In genomic region chr17:35635699-35636111, GRCm38 (mm10) we compare ENCODE assay signal across 7 mouse cellular contexts. TPM values are rescaled to one million over a fixed set of nuclear protein-coding genes. Genes with fewer than 3 reads are reported as not detected.
DNase-seq lines count a peak whose midpoint lies in the region; ATAC-seq lines count a peak whose summit lies in the region.

No protein-coding gene starts in this region.

- peak; percentile 84 for DNase-seq in R1 (ENCODE audit: low read depth, low spot score)
- peak; percentile 88 for DNase-seq in cerebellum, adult 9-10 months
- peak; percentile 56 to 89 for DNase-seq in frontal cortex, adult 2 months (ENCODE audit: extremely low spot score in 1 of 2, low spot score in 1 of 2)
- DNase-seq in hindbrain, embryonic 14.5 days (ENCODE audit: low spot score), result peak; percentile 82
- DNase-seq in layer of hippocampus, postnatal 36 days, result peak; percentile 62 to 78
- DNase-seq in lung, postnatal 25 days (ENCODE audit: low spot score), result peak; percentile 75
- DNase-seq in right cerebral cortex, adult 18-20 months, result peak; percentile 85

- no peaks in the 10 kb centered on the region for H3K9me3 ChIP-seq in hindbrain, embryonic 14.5 days (ENCODE audit: control insufficient read depth, low read length)

- WGBS in hindbrain, embryonic 14.5 days, result under 1% methylated on average over 15 of the region's 15 CpGs

- H3K9ac ChIP-seq in hindbrain, embryonic 14.5 days, result peak overlapping the region; percentile 44

- H3K27me3 ChIP-seq in hindbrain, embryonic 14.5 days (ENCODE audit: control insufficient read depth, insufficient read depth, low read length), result no peaks in the 10 kb centered on the region

- peak overlapping the region; percentile 64 for H3K4me2 ChIP-seq in hindbrain, embryonic 14.5 days (replicated peaks)

- ATAC-seq in hindbrain, embryonic 14.5 days (ENCODE audit: low FRiP score), result peak; percentile 69; the same call in 1 of the 2 replicates

- H3K4me1 ChIP-seq in hindbrain, embryonic 14.5 days (replicated peaks; ENCODE audit: control insufficient read depth, insufficient read depth, low read length), result no peaks in the 10 kb centered on the region

- H3K4me3 ChIP-seq in hindbrain, embryonic 14.5 days (replicated peaks; ENCODE audit: low read length), result peak overlapping the region; percentile 25

- H3K27ac ChIP-seq in hindbrain, embryonic 14.5 days, result no peak overlapping the region

- H3K36me3 ChIP-seq in hindbrain, embryonic 14.5 days (replicated peaks; ENCODE audit: control insufficient read depth, insufficient read depth), result no peaks in the 10 kb centered on the region

RNA-seq across cellular contexts. Expression of gene Mucl3, which starts 7.8 kb away (rescaled TPM):
- polyA plus RNA-seq in frontal cortex, adult 2 months (2012; rRNA removed), result 0.08 TPM in 1 of 2 replicates, not detected in the other
- polyA plus RNA-seq in hindbrain, embryonic 14.5 days (2014; fragmentation: Nextera tagmentation; extraction: Ambion mirVana), result 0.09 TPM in 1 of 2 replicates, not detected in the other
- total RNA-seq in layer of hippocampus, postnatal 36 days (2021), result not detected

RNA-seq across cellular contexts. Expression of gene Gm9573, which starts 9.3 kb away (rescaled TPM):
- polyA plus RNA-seq in frontal cortex, adult 2 months (2012; rRNA removed), result 0.06 TPM in 2 replicates
- polyA plus RNA-seq in hindbrain, embryonic 14.5 days (2014; fragmentation: Nextera tagmentation; extraction: Ambion mirVana), result not detected in 2 replicates
- total RNA-seq in layer of hippocampus, postnatal 36 days (2021), result not detected

RNA-seq across cellular contexts. Expression of gene Vars2, which starts 31.7 kb away (rescaled TPM):
- 34.1 and 36.7 TPM in 2 replicates for polyA plus RNA-seq in frontal cortex, adult 2 months (2012; rRNA removed)
- 14.8 and 14.9 TPM in 2 replicates for polyA plus RNA-seq in hindbrain, embryonic 14.5 days (2014; fragmentation: Nextera tagmentation; extraction: Ambion mirVana)
- 10 to 100 TPM; 41.8 to 43.4 TPM for total RNA-seq in layer of hippocampus, postnatal 36 days (2021)

RNA-seq across cellular contexts. Expression of gene Sfta2, which starts 34.4 kb away (rescaled TPM):
- not detected in 2 replicates for polyA plus RNA-seq in frontal cortex, adult 2 months (2012; rRNA removed)
- not detected in 2 replicates for polyA plus RNA-seq in hindbrain, embryonic 14.5 days (2014; fragmentation: Nextera tagmentation; extraction: Ambion mirVana)
- not detected for total RNA-seq in layer of hippocampus, postnatal 36 days (2021)

RNA-seq across cellular contexts. Expression of gene Gtf2h4, which starts 37.8 kb away (rescaled TPM):
- 26.2 and 26.6 TPM in 2 replicates for polyA plus RNA-seq in frontal cortex, adult 2 months (2012; rRNA removed)
- polyA plus RNA-seq in hindbrain, embryonic 14.5 days (2014; fragmentation: Nextera tagmentation; extraction: Ambion mirVana), result 21.3 and 22.8 TPM in 2 replicates
- total RNA-seq in layer of hippocampus, postnatal 36 days (2021), result 10 to 100 TPM; 31.1 to 32.1 TPM
